In genomic region chr16:91649246-91649645, GRCm38 (mm10) we compare ENCODE assay signal across 9 mouse cellular contexts. TPM values are rescaled to one million over a fixed set of nuclear protein-coding genes. Genes with fewer than 3 reads are reported as not detected.
DNase-seq lines count a peak whose midpoint lies in the region; ATAC-seq and TF ChIP-seq lines count a peak whose summit lies in the region.
"Had no signal": no experiment of that assay in that cellular context is flagged by ENCODE, and none has a peak within 500 bp of the region (broad histone marks: within the 10 kb centered on the region; RNA-seq: fewer than 3 reads in every experiment).

No protein-coding gene starts in this region.

- TF ChIP-seq CTCF in bone marrow, adult 2 months (IDR thresholded peaks at IDR 0.05; ENCODE audit: control insufficient read depth, insufficient read depth, low read length), result no peak

- ATAC-seq in heart, embryonic 15.5 days (replicated peaks; ENCODE audit: insufficient number of reproducible peaks, insufficient read depth, low FRiP score, low read depth), result no peak
- no peak for ATAC-seq in hindbrain, embryonic 14.5 days (ENCODE audit: low FRiP score)
- no peak for ATAC-seq in midbrain, embryonic 14.5 days (ENCODE audit: low FRiP score, low TSS enrichment)

- WGBS in heart, embryonic 15.5 days, result 58% methylated on average over 3 of the region's 3 CpGs
- 27% methylated on average over 3 of the region's 3 CpGs for WGBS in bone marrow, adult 2 months
- 51% methylated on average over 3 of the region's 3 CpGs for WGBS in hindbrain, embryonic 14.5 days
- WGBS in midbrain, embryonic 14.5 days, result 54% methylated on average over 3 of the region's 3 CpGs

- DNase-seq in heart, adult 9 months (ENCODE audit: low spot score in 2 of 2), result no peak
- no peak for DNase-seq in hindbrain, embryonic 14.5 days (ENCODE audit: low spot score)
- DNase-seq in midbrain, embryonic 14.5 days, result no peak
- DNase-seq in left cerebral cortex, postnatal 14 days (ENCODE audit: low spot score in 2 of 2), result no peak
- no peak for DNase-seq in retina, postnatal 1 day
- no peak for DNase-seq in thymus, postnatal 14 days
- DNase-seq: thymus, adult 18-20 months had no signal

- peaks cover 15% of the 10 kb centered on the region for H3K36me3 ChIP-seq in heart, embryonic 15.5 days
- H3K36me3 ChIP-seq in hindbrain, embryonic 14.5 days (replicated peaks; ENCODE audit: control insufficient read depth, insufficient read depth), result peaks cover 29% of the 10 kb centered on the region
- peaks cover 22% of the 10 kb centered on the region for H3K36me3 ChIP-seq in midbrain, embryonic 14.5 days (ENCODE audit: control insufficient read depth, insufficient read depth, low read length)

- peak overlapping the region; percentile 65 for H3K4me2 ChIP-seq in heart, embryonic 15.5 days
- H3K4me2 ChIP-seq in hindbrain, embryonic 14.5 days (replicated peaks), result peak overlapping the region; percentile 60
- H3K4me2 ChIP-seq in midbrain, embryonic 14.5 days (ENCODE audit: low read length), result peak overlapping the region; percentile 73

- H3K4me3 ChIP-seq in heart, embryonic 15.5 days, result peak overlapping the region; percentile 70
- H3K4me3 ChIP-seq in bone marrow, adult 2 months (replicated peaks; ENCODE audit: control insufficient read depth, low read depth, low read length), result peak overlapping the region; percentile 17
- peak overlapping the region; percentile 65 for H3K4me3 ChIP-seq in hindbrain, embryonic 14.5 days (replicated peaks; ENCODE audit: low read length)
- peak overlapping the region; percentile 61 for H3K4me3 ChIP-seq in midbrain, embryonic 14.5 days (replicated peaks; ENCODE audit: low read depth, low read length)

- TF ChIP-seq POLR2A in bone marrow, adult 2 months (IDR thresholded peaks at IDR 0.05; ENCODE audit: borderline replicate concordance, control insufficient read depth, low read depth, low read length), result no peak

- no peaks in the 10 kb centered on the region for H3K27me3 ChIP-seq in heart, embryonic 15.5 days
- H3K27me3 ChIP-seq in hindbrain, embryonic 14.5 days (ENCODE audit: control insufficient read depth, insufficient read depth, low read length), result no peaks in the 10 kb centered on the region
- no peaks in the 10 kb centered on the region for H3K27me3 ChIP-seq in midbrain, embryonic 14.5 days (ENCODE audit: control insufficient read depth, insufficient read depth, low read length)

- intact Hi-C loops in left cerebral cortex, postnatal 14 days (cut with DNase I), result no loop called here

- H3K4me1 ChIP-seq in heart, embryonic 15.5 days (replicated peaks), result peaks cover 14% of the 10 kb centered on the region
- no peaks in the 10 kb centered on the region; the same call in 1 of the 2 replicates for H3K4me1 ChIP-seq in bone marrow, adult 2 months (ENCODE audit: control insufficient read depth, insufficient read depth, low read length)
- peaks cover 15% of the 10 kb centered on the region for H3K4me1 ChIP-seq in hindbrain, embryonic 14.5 days (replicated peaks; ENCODE audit: control insufficient read depth, insufficient read depth, low read length)
- peaks cover 17% of the 10 kb centered on the region for H3K4me1 ChIP-seq in midbrain, embryonic 14.5 days (ENCODE audit: control insufficient read depth, insufficient read depth, low read length)

- no peaks in the 10 kb centered on the region for H3K9me3 ChIP-seq in heart, embryonic 15.5 days (replicated peaks)
- no peaks in the 10 kb centered on the region for H3K9me3 ChIP-seq in hindbrain, embryonic 14.5 days (ENCODE audit: control insufficient read depth, low read length)
- no peaks in the 10 kb centered on the region for H3K9me3 ChIP-seq in midbrain, embryonic 14.5 days (ENCODE audit: control insufficient read depth, low read length)

- 0 out of 2 replicates have a peak overlapping the region, but pooled peaks have one; percentile 12 for H3K9ac ChIP-seq in heart, embryonic 15.5 days
- peak overlapping the region; percentile 52 for H3K9ac ChIP-seq in hindbrain, embryonic 14.5 days
- no peak overlapping the region; the same call in 1 of the 2 replicates for H3K9ac ChIP-seq in midbrain, embryonic 14.5 days (replicated peaks; ENCODE audit: low read length)

- H3K27ac ChIP-seq in heart, embryonic 15.5 days, result no peak overlapping the region
- H3K27ac ChIP-seq in bone marrow, adult 2 months (ENCODE audit: control insufficient read depth, insufficient read depth, low read depth, low read length, poor library complexity), result no peak overlapping the region
- no peak overlapping the region for H3K27ac ChIP-seq in hindbrain, embryonic 14.5 days
- no peak overlapping the region for H3K27ac ChIP-seq in midbrain, embryonic 14.5 days (replicated peaks; ENCODE audit: low read depth, low read length)

RNA-seq across cellular contexts. Expression of gene Son, which starts 1.9 kb away (rescaled TPM):
- polyA plus RNA-seq in heart, embryonic 15.5 days (2015; fragmentation: Nextera tagmentation; extraction: Ambion mirVana), result 76.8 and 81.4 TPM in 2 replicates
- polyA plus RNA-seq in bone marrow, adult 2 months (2011; ENCODE audit: insufficient read depth, insufficient read length, low replicate concordance, missing spikeins), result 132 and 165 TPM in 2 replicates
- polyA plus RNA-seq in hindbrain, embryonic 14.5 days (2014; fragmentation: Nextera tagmentation; extraction: Ambion mirVana), result 125 and 146 TPM in 2 replicates
- 172 and 175 TPM in 2 replicates for polyA plus RNA-seq in midbrain, embryonic 14.5 days (2014; fragmentation: Nextera tagmentation; extraction: Ambion mirVana)
- 100 to 1,000 TPM; 200 to 204 TPM for total RNA-seq in left cerebral cortex, postnatal 14 days (2021)

RNA-seq across cellular contexts. Expression of gene Gart, which starts 2.5 kb away (rescaled TPM):
- 61.2 and 78.8 TPM in 2 replicates for polyA plus RNA-seq in heart, embryonic 15.5 days (2015; fragmentation: Nextera tagmentation; extraction: Ambion mirVana)
- polyA plus RNA-seq in bone marrow, adult 2 months (2011; ENCODE audit: insufficient read depth, insufficient read length, low replicate concordance, missing spikeins), result 70.5 and 94.2 TPM in 2 replicates
- polyA plus RNA-seq in hindbrain, embryonic 14.5 days (2014; fragmentation: Nextera tagmentation; extraction: Ambion mirVana), result 55.7 and 58.1 TPM in 2 replicates
- 42.8 and 64.2 TPM in 2 replicates for polyA plus RNA-seq in midbrain, embryonic 14.5 days (2014; fragmentation: Nextera tagmentation; extraction: Ambion mirVana)
- total RNA-seq in left cerebral cortex, postnatal 14 days (2021), result 10 to 100 TPM; 40.3 to 44.0 TPM

RNA-seq across cellular contexts. Expression of gene Dnajc28, which starts 30.4 kb away (rescaled TPM):
- polyA plus RNA-seq in heart, embryonic 15.5 days (2015; fragmentation: Nextera tagmentation; extraction: Ambion mirVana), result 4.6 and 7.0 TPM in 2 replicates
- 1.6 and 1.9 TPM in 2 replicates for polyA plus RNA-seq in bone marrow, adult 2 months (2011; ENCODE audit: insufficient read depth, insufficient read length, low replicate concordance, missing spikeins)
- 5.2 and 6.0 TPM in 2 replicates for polyA plus RNA-seq in hindbrain, embryonic 14.5 days (2014; fragmentation: Nextera tagmentation; extraction: Ambion mirVana)
- 6.3 and 8.7 TPM in 2 replicates for polyA plus RNA-seq in midbrain, embryonic 14.5 days (2014; fragmentation: Nextera tagmentation; extraction: Ambion mirVana)
- total RNA-seq in left cerebral cortex, postnatal 14 days (2021), result 1 to 10 TPM; 5.5 to 6.7 TPM

RNA-seq across cellular contexts. Expression of gene Donson, which starts 39.3 kb away (rescaled TPM):
- polyA plus RNA-seq in heart, embryonic 15.5 days (2015; fragmentation: Nextera tagmentation; extraction: Ambion mirVana), result 10.7 and 12.3 TPM in 2 replicates
- polyA plus RNA-seq in bone marrow, adult 2 months (2011; ENCODE audit: insufficient read depth, insufficient read length, low replicate concordance, missing spikeins), result 15.2 and 18.0 TPM in 2 replicates
- polyA plus RNA-seq in hindbrain, embryonic 14.5 days (2014; fragmentation: Nextera tagmentation; extraction: Ambion mirVana), result 26.4 and 28.1 TPM in 2 replicates
- polyA plus RNA-seq in midbrain, embryonic 14.5 days (2014; fragmentation: Nextera tagmentation; extraction: Ambion mirVana), result 22.2 and 24.7 TPM in 2 replicates
- total RNA-seq in left cerebral cortex, postnatal 14 days (2021), result 10 to 100 TPM; 21.0 to 23.6 TPM

RNA-seq across cellular contexts. Expression of gene Tmem50b, which starts 51.6 kb away (rescaled TPM):
- 55.7 and 59.1 TPM in 2 replicates for polyA plus RNA-seq in heart, embryonic 15.5 days (2015; fragmentation: Nextera tagmentation; extraction: Ambion mirVana)
- polyA plus RNA-seq in bone marrow, adult 2 months (2011; ENCODE audit: insufficient read depth, insufficient read length, low replicate concordance, missing spikeins), result 7.3 and 17.5 TPM in 2 replicates
- 106 and 127 TPM in 2 replicates for polyA plus RNA-seq in hindbrain, embryonic 14.5 days (2014; fragmentation: Nextera tagmentation; extraction: Ambion mirVana)
- 72.3 and 77.8 TPM in 2 replicates for polyA plus RNA-seq in midbrain, embryonic 14.5 days (2014; fragmentation: Nextera tagmentation; extraction: Ambion mirVana)
- total RNA-seq in left cerebral cortex, postnatal 14 days (2021), result 100 to 1,000 TPM; 104 to 110 TPM

Comparison
In these comparisons a context has a peak if more than half of its experiments do, and no peak if none do; other contexts are left out.
1. H3K4me3 ChIP-seq: peak in every context shown above with its lines; median percentile 70 in heart, embryonic 15.5 days; 65 in hindbrain, embryonic 14.5 days; 61 in midbrain, embryonic 14.5 days; 17 in bone marrow, adult 2 months.